Mouse (Mus musculus) frontal cortex, postnatal 36 days (tissue): Measurements from ENCODE around the gene Gm28998.
"Not testable (repeated sequence)": the region's sequence is repeated elsewhere in the genome, so short reads cannot be mapped to it uniquely, and the experiment has no call there.

Source experiments
- DNase-seq, 2 experiments: peaks; one replicate each; pipeline ENCODE4 v3.0.0; 2022; ENCODE audit warnings: low spot score in 2 of 2

The Gm28998 gene

GRCm38 (mm10) chrY:7253487-7253886, at the start of gene Gm28998:
Gm28998 (plus strand) TSS chrY:7253787.
- DNase-seq: not testable (repeated sequence)
